Mouse (Mus musculus): ENCODE measurements around the gene Nsmce3. TPM values are rescaled to one million over a fixed set of nuclear protein-coding genes. Genes with fewer than 3 reads are reported as not detected.
A peak's percentile ranks its signal among the peaks of the same experiment; 100 is the strongest.

The Nsmce3 gene
- total and polyA plus RNA-seq, 3 experiments: 6.4 to 9.1 (median 7.7) TPM

- Histone ChIP-seq H3K9me3 (replicated peaks; ENCODE audit: low read length) (peaks cover 5% of the 10 kb centered on the region), H3K79me2 (replicated peaks; ENCODE audit: control insufficient read depth, extremely low read depth, insufficient read depth, poor library complexity, severe bottlenecking) (no peaks in the 10 kb centered on the region), H3K27ac (ENCODE audit: insufficient read depth, low read depth) (no peak overlapping the region), H3K4me2 (ENCODE audit: insufficient read depth, low read depth, poor library complexity, severe bottlenecking) (no peak overlapping the region), H3K4me1 (ENCODE audit: control insufficient read depth in 1 of 2, insufficient read depth in 2 of 2) (no peaks in the 10 kb centered on the region), H3K36me3 (replicated peaks in 1 of 2; ENCODE audit: control insufficient read depth in 1 of 2, insufficient read depth in 1 of 2, low read length in 1 of 2) (no peaks in the 10 kb centered on the region), H3K27me3 (replicated peaks) (no peaks in the 10 kb centered on the region), H3K4me3 (replicated peaks in 1 of 3; ENCODE audit: low read depth in 2 of 3, low read length in 2 of 3, poor library complexity in 1 of 3) (no peak overlapping the region), H3K9ac (ENCODE audit: insufficient read depth, low read depth) (no peak overlapping the region)
- in situ Hi-C loops (cut with MboI; ENCODE audit: low pct_ligation_motif_present, low pct_unique_long_range_greater_than_20kb, low sequenced_read_pairs) (no loop called here), dilution Hi-C loops (cut with MboI; ENCODE audit: extremely low pct_ligation_motif_present, extremely low pct_unique_long_range_greater_than_20kb, low sequenced_read_pairs) (no loop called here)
- peak; percentile 27; the same call in 1 of the 2 replicates for TF ChIP-seq ELF1 (IDR thresholded peaks at IDR 0.05; ENCODE audit: low read depth, low read length)
- no peak for TF ChIP-seq NRF1 (IDR thresholded peaks at IDR 0.05; ENCODE audit: low read depth, low read length)
- TF ChIP-seq MAX (IDR thresholded peaks at IDR 0.05; ENCODE audit: low read length): no peak
- TF ChIP-seq ZNF384 (IDR thresholded peaks at IDR 0.05; ENCODE audit: low read depth, low read length): no peak
- peak; percentile 7 to 58; a peak in 2 of 4 replicates for TF ChIP-seq CTCF (conservative IDR thresholded peaks at IDR 0.05 in 1 of 2, IDR thresholded peaks at IDR 0.05 in 1 of 2; ENCODE audit: low read depth in 2 of 2, low read length in 2 of 2)
- TF ChIP-seq UBTF (IDR thresholded peaks at IDR 0.05; ENCODE audit: low read depth, low read length): no peak
- peak; percentile 42 for TF ChIP-seq RAD21 (IDR thresholded peaks at IDR 0.05; ENCODE audit: low read depth, low read length)
- TF ChIP-seq SMC3 (IDR thresholded peaks at IDR 0.05; ENCODE audit: low read depth, low read length): peak; percentile 51
- peak; percentile 47 for DNase-seq (ENCODE audit: extremely low read depth)
Observed at GRCm38 (mm10) chr7:64910208-64910607, 37.4 kb upstream of the Nsmce3 start.

- H3K9ac ChIP-seq (ENCODE audit: insufficient read depth, low read depth): no peak overlapping the region
- dilution Hi-C loops (cut with MboI; ENCODE audit: extremely low pct_ligation_motif_present, extremely low pct_unique_long_range_greater_than_20kb, low sequenced_read_pairs) (no loop called here), in situ Hi-C loops (cut with MboI; ENCODE audit: low pct_ligation_motif_present, low pct_unique_long_range_greater_than_20kb, low sequenced_read_pairs) (no loop called here)
- no peaks in the 10 kb centered on the region for H3K4me1 ChIP-seq (ENCODE audit: control insufficient read depth in 1 of 2, insufficient read depth in 2 of 2)
- no peak overlapping the region for H3K4me2 ChIP-seq (ENCODE audit: insufficient read depth, low read depth, poor library complexity, severe bottlenecking)
- no peak for DNase-seq (ENCODE audit: extremely low read depth)
- no peaks in the 10 kb centered on the region for H3K27me3 ChIP-seq (replicated peaks)
- H3K27ac ChIP-seq (ENCODE audit: insufficient read depth, low read depth): no peak overlapping the region
- no peak overlapping the region for H3K4me3 ChIP-seq (replicated peaks in 1 of 3; ENCODE audit: low read depth in 2 of 3, low read length in 2 of 3, poor library complexity in 1 of 3)
- no peaks in the 10 kb centered on the region for H3K79me2 ChIP-seq (replicated peaks; ENCODE audit: control insufficient read depth, extremely low read depth, insufficient read depth, poor library complexity, severe bottlenecking)
- TF ChIP-seq RCOR1 (conservative IDR thresholded peaks at IDR 0.05; ENCODE audit: low read depth, low read length): no peak
- H3K9me3 ChIP-seq (replicated peaks; ENCODE audit: low read length): peaks cover 5% of the 10 kb centered on the region
- H3K36me3 ChIP-seq (replicated peaks in 1 of 2; ENCODE audit: control insufficient read depth in 1 of 2, insufficient read depth in 1 of 2, low read length in 1 of 2): no peaks in the 10 kb centered on the region
Observed at GRCm38 (mm10) chr7:64906955-64907354, 34.2 kb upstream of the Nsmce3 start.

- dilution Hi-C loops (cut with MboI; ENCODE audit: extremely low pct_ligation_motif_present, extremely low pct_unique_long_range_greater_than_20kb, low sequenced_read_pairs): no loop called here
- TF ChIP-seq MAX (IDR thresholded peaks at IDR 0.05; ENCODE audit: low read length) (no peak), ZNF384 (IDR thresholded peaks at IDR 0.05; ENCODE audit: low read depth, low read length) (no peak), ZMIZ1 (IDR thresholded peaks at IDR 0.05; ENCODE audit: low read depth, low read length) (no peak)
- H3K4me3 ChIP-seq (replicated peaks in 1 of 3; ENCODE audit: low read depth in 2 of 3, low read length in 2 of 3, poor library complexity in 1 of 3): no peak overlapping the region
- peaks cover 5% of the 10 kb centered on the region for H3K9me3 ChIP-seq (replicated peaks; ENCODE audit: low read length)
- H3K9ac ChIP-seq (ENCODE audit: insufficient read depth, low read depth): no peak overlapping the region
- no peak for DNase-seq (ENCODE audit: extremely low read depth)
- no peaks in the 10 kb centered on the region for H3K36me3 ChIP-seq (replicated peaks in 1 of 2; ENCODE audit: control insufficient read depth in 1 of 2, insufficient read depth in 1 of 2, low read length in 1 of 2)
- no peak overlapping the region for H3K27ac ChIP-seq (ENCODE audit: insufficient read depth, low read depth)
- H3K4me1 ChIP-seq (ENCODE audit: control insufficient read depth in 1 of 2, insufficient read depth in 2 of 2): no peaks in the 10 kb centered on the region
- in situ Hi-C loops (cut with MboI; ENCODE audit: low pct_ligation_motif_present, low pct_unique_long_range_greater_than_20kb, low sequenced_read_pairs): no loop called here
- H3K4me2 ChIP-seq (ENCODE audit: insufficient read depth, low read depth, poor library complexity, severe bottlenecking): no peak overlapping the region
- no peaks in the 10 kb centered on the region for H3K79me2 ChIP-seq (replicated peaks; ENCODE audit: control insufficient read depth, extremely low read depth, insufficient read depth, poor library complexity, severe bottlenecking)
- H3K27me3 ChIP-seq (replicated peaks): no peaks in the 10 kb centered on the region
Observed at GRCm38 (mm10) chr7:64905506-64905905, 32.7 kb upstream of the Nsmce3 start.
